Mouse (Mus musculus) right cerebral cortex, postnatal 4 days (tissue): Measurements from ENCODE around the gene Snapc5.

ENCODE experiments used
- DNase-seq: peaks from one replicate; pipeline ENCODE4 v3.0.0-alpha.2; 2022

Gene Snapc5

GRCm38 (mm10) chr9:64202331-64202730, 23.3 kb downstream of the Snapc5 start:
- DNase-seq, result no peak

GRCm38 (mm10) chr9:64202866-64203265, 23.8 kb downstream of the Snapc5 start:
- DNase-seq, result no peak

- DNase-seq, result no peak
These were observed 28.5 kb downstream of the Snapc5 start for GRCm38 (mm10) chr9:64207509-64208084.

GRCm38 (mm10) chr9:64214452-64214851, 35.4 kb downstream of the Snapc5 start:
- no peak for DNase-seq

GRCm38 (mm10) chr9:64216090-64216489, 37.0 kb downstream of the Snapc5 start:
- no peak for DNase-seq

- DNase-seq, result no peak
These were observed 37.6 kb downstream of the Snapc5 start for GRCm38 (mm10) chr9:64216641-64217040.

- no peak for DNase-seq
These were observed 38.8 kb downstream of the Snapc5 start for GRCm38 (mm10) chr9:64217887-64218286.

GRCm38 (mm10) chr9:64219305-64219704, 40.2 kb downstream of the Snapc5 start:
- DNase-seq, result no peak

GRCm38 (mm10) chr9:64219772-64220420, 40.8 kb downstream of the Snapc5 start:
- no peak for DNase-seq

GRCm38 (mm10) chr9:64220603-64221002, 41.5 kb downstream of the Snapc5 start:
- no peak for DNase-seq

GRCm38 (mm10) chr9:64221480-64221879, 42.4 kb downstream of the Snapc5 start:
- no peak for DNase-seq

GRCm38 (mm10) chr9:64222098-64222497, 43.0 kb downstream of the Snapc5 start:
- DNase-seq, result no peak

- no peak for DNase-seq
These were observed 46.7 kb downstream of the Snapc5 start for GRCm38 (mm10) chr9:64225805-64226204.

GRCm38 (mm10) chr9:64227736-64228135, 48.7 kb downstream of the Snapc5 start:
- no peak for DNase-seq

GRCm38 (mm10) chr9:64228972-64229371, 49.9 kb downstream of the Snapc5 start:
- no peak for DNase-seq

- DNase-seq, result no peak
These were observed 52.1 kb downstream of the Snapc5 start for GRCm38 (mm10) chr9:64231171-64231570.

GRCm38 (mm10) chr9:64231674-64232073, 52.6 kb downstream of the Snapc5 start:
- DNase-seq, result no peak

GRCm38 (mm10) chr9:64232257-64232957, 53.3 kb downstream of the Snapc5 start:
- no peak for DNase-seq
